Mouse (Mus musculus): ENCODE measurements around the gene Kif1b. TPM values are rescaled to one million over a fixed set of nuclear protein-coding genes. Genes with fewer than 3 reads are reported as not detected.

Kif1b gene
- total RNA-seq (2023), result 13.2 to 16.1 TPM (median 14.5 TPM) in 4 replicates

DNA sequence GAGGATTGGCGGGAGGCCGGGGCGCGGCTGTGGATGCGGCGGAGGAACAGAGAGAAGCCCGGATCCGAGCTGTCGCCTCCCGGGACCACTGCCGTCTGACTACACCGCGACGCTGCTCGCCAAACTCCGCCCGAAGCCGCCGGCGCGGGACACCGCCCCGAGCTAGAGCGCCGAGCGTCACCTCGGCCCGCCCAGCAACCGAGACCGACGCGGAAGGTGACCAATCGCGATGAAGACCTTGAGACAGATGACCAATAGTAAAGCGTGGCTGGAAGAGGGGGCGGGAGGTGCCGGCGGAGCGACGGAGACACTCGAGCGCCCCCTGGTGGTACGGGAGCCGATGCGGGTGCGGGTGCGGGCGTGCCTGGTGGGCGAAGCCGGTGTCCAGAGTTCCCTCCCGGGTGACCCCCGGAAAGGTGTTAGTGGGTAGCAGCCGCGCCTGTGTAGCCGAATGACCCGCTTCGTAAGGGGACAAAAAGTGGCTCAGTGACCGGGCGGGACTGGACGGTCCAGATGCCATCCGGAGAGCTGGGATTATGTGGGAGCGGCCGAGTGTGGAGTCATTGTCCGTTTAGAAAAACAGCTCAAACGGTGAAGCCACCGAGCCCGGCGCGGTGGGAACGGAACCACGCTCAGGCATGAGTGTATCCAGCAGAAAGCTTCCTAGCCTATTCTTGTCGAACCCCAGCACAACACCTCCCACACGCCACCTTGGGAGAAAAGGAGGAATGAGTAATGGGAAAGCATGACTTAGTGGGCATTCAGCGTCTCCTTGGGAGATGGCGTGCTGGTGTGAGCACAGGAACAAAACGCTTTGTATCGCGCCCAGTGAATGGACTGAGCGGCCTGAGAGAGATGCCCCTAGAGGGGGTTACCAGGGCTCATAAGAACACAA, at the start of gene Kif1b:
Gene Kif1b, minus strand, starts transcription at position 98 of the 895 bp plus-strand sequence.

DNA sequence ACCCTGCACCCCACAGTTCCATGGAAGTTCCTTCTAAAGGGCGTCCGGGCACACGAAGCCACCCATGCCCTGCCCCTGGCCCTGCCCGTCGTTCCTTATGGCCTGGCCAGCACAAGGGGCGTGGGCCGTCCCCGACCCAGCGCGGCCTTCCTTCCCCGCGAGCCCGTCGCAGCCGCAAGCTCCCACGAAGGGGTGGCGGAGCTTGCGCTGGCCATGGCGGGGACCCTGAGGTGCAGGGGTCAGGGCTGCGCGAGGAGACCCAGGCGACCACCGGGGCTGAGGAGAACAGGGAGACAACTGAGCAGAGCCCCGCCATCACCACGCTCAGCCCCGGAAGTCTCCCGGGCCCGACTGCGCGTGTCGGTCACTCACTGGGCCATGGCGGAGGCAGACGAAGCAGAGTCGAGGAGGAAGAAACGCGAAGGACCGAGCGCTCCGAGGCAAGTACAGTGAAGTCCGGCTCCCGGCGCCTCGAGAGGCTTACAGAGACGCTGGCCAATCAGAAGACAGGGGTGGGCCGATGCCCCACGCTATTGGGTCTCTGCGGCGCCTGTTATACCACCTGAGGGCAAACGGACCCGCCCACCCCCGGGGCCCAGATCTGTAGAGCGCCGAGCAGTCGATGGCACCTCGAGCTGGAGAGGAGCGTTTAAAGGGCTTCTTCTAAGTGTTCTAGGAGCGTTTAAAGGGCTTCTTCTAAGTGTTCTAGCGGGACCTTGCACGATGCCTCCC, 141.1 kb downstream of the Kif1b start, which contains the start of gene Pgd:
Gene Pgd, minus strand, starts transcription at position 557 of the 732 bp plus-strand sequence.

DNA sequence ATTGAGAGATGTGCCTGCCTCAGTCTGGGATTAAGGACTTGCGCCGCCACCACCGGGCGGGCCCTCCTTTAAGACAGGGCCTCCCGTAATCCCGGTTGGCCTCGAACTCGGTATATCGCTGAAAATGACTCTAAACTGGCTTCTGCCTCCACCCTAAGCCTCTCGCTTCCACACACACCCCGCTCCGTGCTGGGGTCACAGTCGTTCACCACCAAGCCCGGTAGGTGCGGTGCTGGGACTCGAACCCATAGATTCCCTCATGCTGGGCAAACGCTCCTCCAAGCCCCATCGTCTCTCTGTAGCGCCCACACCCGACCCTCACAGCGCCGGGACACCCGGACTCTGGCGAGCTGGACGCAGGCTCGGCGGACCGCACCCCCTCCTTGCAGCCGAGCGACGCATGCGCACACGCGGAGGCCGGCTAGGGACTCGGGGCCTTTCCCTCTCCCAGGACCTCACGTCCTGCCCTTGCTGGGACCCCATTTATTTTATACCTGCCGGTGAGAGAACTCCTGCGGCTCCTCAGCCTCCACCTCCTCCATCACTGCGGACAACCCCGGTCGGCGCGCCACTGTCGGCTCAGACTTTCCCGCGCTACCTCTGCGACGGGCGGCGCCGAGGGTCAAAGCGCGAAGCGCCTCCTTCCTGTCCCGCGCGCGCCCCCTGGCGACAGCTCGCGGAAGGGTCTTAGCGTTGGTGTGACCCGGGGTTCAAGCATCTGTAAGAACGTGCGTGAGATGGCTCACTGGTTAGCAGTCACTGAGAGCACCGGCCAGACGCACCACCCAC, 170.3 kb downstream of the Kif1b start, which contains the start of gene Cenps:
Gene Cenps, minus strand, starts transcription at position 648 of the 789 bp plus-strand sequence.

DNA sequence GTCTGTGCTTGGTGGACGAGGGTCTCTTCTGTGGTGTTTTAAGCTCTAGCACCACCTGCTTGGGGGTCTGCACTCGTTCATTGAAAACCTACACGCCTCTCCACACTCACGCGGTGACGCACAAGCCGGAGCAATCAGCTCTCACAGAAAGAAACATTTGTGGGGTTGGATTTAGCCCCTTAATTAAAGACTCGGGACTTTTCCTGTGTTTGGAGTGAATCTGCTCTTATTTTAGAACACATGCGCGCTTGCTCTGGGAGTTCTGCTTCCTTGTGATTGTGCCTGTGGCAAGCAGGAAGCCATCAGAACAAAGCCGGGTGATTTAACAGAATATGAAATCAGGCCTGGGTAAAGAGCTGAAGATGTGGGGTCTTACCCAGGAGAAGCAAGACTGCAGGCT, 180.8 kb downstream of the Kif1b start, which contains the start of gene Cort:
Gene Cort, minus strand, starts transcription at position 101 of the 400 bp plus-strand sequence.

Other genes with a start within 250 kb of the Kif1b start
- gene Pex14, start 207.8 kb downstream of the Kif1b start, total RNA-seq (2023), result 29.8 to 35.0 TPM (median 31.9 TPM) in 4 replicates
- 31.1 to 35.7 TPM (median 33.5 TPM) in 4 replicates for gene Dffa, start 203.5 kb downstream of the Kif1b start, total RNA-seq (2023)
- 3.2 to 5.3 TPM (median 4.3 TPM) in 4 replicates for gene Cort, start 180.9 kb downstream of the Kif1b start, total RNA-seq (2023)
- gene Cenps, start 170.1 kb downstream of the Kif1b start, total RNA-seq (2023), result 24.6 to 29.9 TPM (median 26.1 TPM) in 4 replicates
- 53.7 to 60.2 TPM (median 57.0 TPM) in 4 replicates for gene Pgd, start 140.9 kb downstream of the Kif1b start, total RNA-seq (2023)
- gene Ube4b, start 119.1 kb upstream of the Kif1b start, total RNA-seq (2023), result 73.5 to 89.4 TPM (median 79.3 TPM) in 4 replicates
- gene Rbp7, start 147.3 kb upstream of the Kif1b start, total RNA-seq (2023), result not detected in 4 replicates
- gene Tmem274, start 169.7 kb upstream of the Kif1b start, total RNA-seq (2023), result not detected in 4 replicates
- 5.8 to 6.8 TPM (median 6.2 TPM) in 4 replicates for gene Nmnat1, start 177.5 kb upstream of the Kif1b start, total RNA-seq (2023)
- 32.9 to 33.9 TPM (median 33.1 TPM) in 4 replicates for gene Lzic, start 177.5 kb upstream of the Kif1b start, total RNA-seq (2023)
- gene Ctnnbip1, start 210.5 kb upstream of the Kif1b start, total RNA-seq (2023), result 1.3 to 2.2 TPM (median 1.7 TPM) in 4 replicates